ENCODE assay signal across 16 mouse cellular contexts in genomic region chrX:71230847-71231246, GRCm38 (mm10).
"Had no signal": no experiment of that assay in that cellular context is flagged by ENCODE, and none has a peak within 500 bp of the region (broad histone marks: within the 10 kb centered on the region; RNA-seq: fewer than 3 reads in every experiment).

No protein-coding gene starts in this region.

- H3K36me3 ChIP-seq: neural tube, embryonic 13.5 days; neural tube, embryonic 15.5 days; stomach, embryonic 15.5 days had no signal

- H3K27ac ChIP-seq: neural tube, embryonic 13.5 days; neural tube, embryonic 15.5 days; stomach, embryonic 15.5 days; stomach, postnatal 0 days had no signal

- H3K4me1 ChIP-seq: neural tube, embryonic 13.5 days; neural tube, embryonic 15.5 days; stomach, embryonic 15.5 days had no signal

- H3K9me3 ChIP-seq: neural tube, embryonic 13.5 days; neural tube, embryonic 15.5 days; stomach, embryonic 15.5 days had no signal

- H3K4me3 ChIP-seq: neural tube, embryonic 13.5 days; neural tube, embryonic 15.5 days; stomach, embryonic 15.5 days had no signal

- H3K9ac ChIP-seq: neural tube, embryonic 13.5 days; neural tube, embryonic 15.5 days; stomach, embryonic 15.5 days had no signal

- H3K27me3 ChIP-seq: neural tube, embryonic 13.5 days; neural tube, embryonic 15.5 days; stomach, embryonic 15.5 days had no signal

- DNase-seq: retina, postnatal 1 day; right cerebral cortex, adult 18-20 months; right cerebral cortex, postnatal 14 days; right cerebral cortex, postnatal 25 days; right cerebral cortex, postnatal 4 days; spleen, adult 18-20 months; thymus, adult 18-20 months; thymus, adult 2 months; thymus, postnatal 14 days; thymus, postnatal 25 days; thymus, postnatal 36 days; thymus, postnatal 4 days had no signal
